Mouse (Mus musculus): ENCODE results near the gene Cd274. TPM values are rescaled to one million over a fixed set of nuclear protein-coding genes. Genes with fewer than 3 reads are reported as not detected.

Cd274 gene
- polyA plus RNA-seq, 1 experiment, result 0.25 TPM

GRCm38 (mm10) chr19:29417188-29417587, 49.9 kb downstream of the Cd274 start:
- Histone ChIP-seq H3ac (ENCODE audit: control insufficient read depth, insufficient read length) (no peak overlapping the region), H3K79me2 (ENCODE audit: control insufficient read depth, insufficient read depth) (no peaks in the 10 kb centered on the region), H3K4me3 (no peak overlapping the region), H3K4me2 (ENCODE audit: low read depth) (no peak overlapping the region), H3K27me3 (ENCODE audit: control insufficient read depth, insufficient read depth, insufficient read length) (peaks cover 5% of the 10 kb centered on the region), H3K36me3 (ENCODE audit: control insufficient read depth, insufficient read depth) (no peaks in the 10 kb centered on the region)
- no peak for TF ChIP-seq MYOD1 (IDR thresholded peaks at IDR 0.05; ENCODE audit: control insufficient read depth in 1 of 3, insufficient read length in 2 of 3, low read depth in 2 of 3)
- TF ChIP-seq MAX (IDR thresholded peaks at IDR 0.05; ENCODE audit: low read depth), result no peak
- no peak for TF ChIP-seq E2F4 (IDR thresholded peaks at IDR 0.05; ENCODE audit: insufficient read depth)
- TF ChIP-seq MYOG (IDR thresholded peaks at IDR 0.05; ENCODE audit: control insufficient read depth in 1 of 3, insufficient read depth in 1 of 3, insufficient read length in 2 of 3, low read depth in 2 of 3), result no peak
- no peak for TF ChIP-seq REST (IDR thresholded peaks at IDR 0.05; ENCODE audit: insufficient read depth, insufficient read length)
- no peak for TF ChIP-seq SRF (IDR thresholded peaks at IDR 0.05; ENCODE audit: control insufficient read depth, insufficient read length, low read depth)
- TF ChIP-seq USF1 (IDR thresholded peaks at IDR 0.05; ENCODE audit: low read depth), result no peak
- no peak for TF ChIP-seq TCF12 (IDR thresholded peaks at IDR 0.05; ENCODE audit: insufficient read depth, poor library complexity, severe bottlenecking)
- TF ChIP-seq POLR2A (IDR thresholded peaks at IDR 0.05; ENCODE audit: insufficient read length, low read depth), result no peak

GRCm38 (mm10) chr19:29417894-29418293, 50.6 kb downstream of the Cd274 start:
- Histone ChIP-seq H3ac (ENCODE audit: control insufficient read depth, insufficient read length) (no peak overlapping the region), H3K79me2 (ENCODE audit: control insufficient read depth, insufficient read depth) (no peaks in the 10 kb centered on the region), H3K36me3 (ENCODE audit: control insufficient read depth, insufficient read depth) (no peaks in the 10 kb centered on the region), H3K4me2 (ENCODE audit: low read depth) (no peak overlapping the region), H3K4me3 (no peak overlapping the region), H3K27me3 (ENCODE audit: control insufficient read depth, insufficient read depth, insufficient read length) (peaks cover 5% of the 10 kb centered on the region)
- TF ChIP-seq SRF (IDR thresholded peaks at IDR 0.05; ENCODE audit: control insufficient read depth, insufficient read length, low read depth) (no peak), POLR2A (IDR thresholded peaks at IDR 0.05; ENCODE audit: insufficient read length, low read depth) (no peak), MYOD1 (IDR thresholded peaks at IDR 0.05; ENCODE audit: control insufficient read depth in 1 of 3, insufficient read length in 2 of 3, low read depth in 2 of 3) (no peak), TCF12 (IDR thresholded peaks at IDR 0.05; ENCODE audit: insufficient read depth, poor library complexity, severe bottlenecking) (no peak), POLR2AphosphoS2 (IDR thresholded peaks at IDR 0.05; ENCODE audit: insufficient read length, low read depth) (no peak), MYOG (IDR thresholded peaks at IDR 0.05; ENCODE audit: control insufficient read depth in 1 of 3, insufficient read depth in 1 of 3, insufficient read length in 2 of 3, low read depth in 2 of 3) (no peak), MAX (IDR thresholded peaks at IDR 0.05; ENCODE audit: low read depth) (no peak), USF1 (IDR thresholded peaks at IDR 0.05; ENCODE audit: low read depth) (no peak), REST (IDR thresholded peaks at IDR 0.05; ENCODE audit: insufficient read depth, insufficient read length) (no peak), TCF3 (IDR thresholded peaks at IDR 0.05; ENCODE audit: insufficient read length, low read depth) (no peak)

- H3K4me3 ChIP-seq, result no peak overlapping the region
- H3K79me2 ChIP-seq (ENCODE audit: control insufficient read depth, insufficient read depth), result no peaks in the 10 kb centered on the region
- TF ChIP-seq MAX (IDR thresholded peaks at IDR 0.05; ENCODE audit: low read depth), result no peak
- TF ChIP-seq REST (IDR thresholded peaks at IDR 0.05; ENCODE audit: insufficient read depth, insufficient read length), result no peak
- TF ChIP-seq TCF3 (IDR thresholded peaks at IDR 0.05; ENCODE audit: insufficient read length, low read depth), result no peak
- TF ChIP-seq MYOD1 (IDR thresholded peaks at IDR 0.05; ENCODE audit: control insufficient read depth in 1 of 3, insufficient read length in 2 of 3, low read depth in 2 of 3), result no peak
- no peak for TF ChIP-seq CEBPB (IDR thresholded peaks at IDR 0.05; ENCODE audit: insufficient read depth, poor library complexity, severe bottlenecking)
- no peak overlapping the region for H3K4me2 ChIP-seq (ENCODE audit: low read depth)
- no peak overlapping the region for H3ac ChIP-seq (ENCODE audit: control insufficient read depth, insufficient read length)
- H3K27me3 ChIP-seq (ENCODE audit: control insufficient read depth, insufficient read depth, insufficient read length), result peaks cover 5% of the 10 kb centered on the region
- no peaks in the 10 kb centered on the region for H3K36me3 ChIP-seq (ENCODE audit: control insufficient read depth, insufficient read depth)
These were observed 51.4 kb downstream of the Cd274 start for GRCm38 (mm10) chr19:29418661-29419115.

GRCm38 (mm10) chr19:29419506-29419905, 52.3 kb downstream of the Cd274 start:
- Histone ChIP-seq H3K4me3 (no peak overlapping the region), H3K79me2 (ENCODE audit: control insufficient read depth, insufficient read depth) (no peaks in the 10 kb centered on the region), H3ac (ENCODE audit: control insufficient read depth, insufficient read length) (no peak overlapping the region), H3K4me2 (ENCODE audit: low read depth) (no peak overlapping the region), H3K36me3 (ENCODE audit: control insufficient read depth, insufficient read depth) (no peaks in the 10 kb centered on the region), H3K27me3 (ENCODE audit: control insufficient read depth, insufficient read depth, insufficient read length) (peaks cover 5% of the 10 kb centered on the region)
- TF ChIP-seq MYOG (IDR thresholded peaks at IDR 0.05; ENCODE audit: control insufficient read depth in 1 of 3, insufficient read depth in 1 of 3, insufficient read length in 2 of 3, low read depth in 2 of 3) (no peak), SRF (IDR thresholded peaks at IDR 0.05; ENCODE audit: control insufficient read depth, insufficient read length, low read depth) (no peak), POLR2AphosphoS2 (IDR thresholded peaks at IDR 0.05; ENCODE audit: insufficient read length, low read depth) (no peak), REST (IDR thresholded peaks at IDR 0.05; ENCODE audit: insufficient read depth, insufficient read length) (no peak), POLR2A (IDR thresholded peaks at IDR 0.05; ENCODE audit: insufficient read length, low read depth) (no peak), TCF12 (IDR thresholded peaks at IDR 0.05; ENCODE audit: insufficient read depth, poor library complexity, severe bottlenecking) (no peak)

- H3K4me3 ChIP-seq, result no peak overlapping the region
- no peaks in the 10 kb centered on the region for H3K79me2 ChIP-seq (ENCODE audit: control insufficient read depth, insufficient read depth)
- H3K4me2 ChIP-seq (ENCODE audit: low read depth), result no peak overlapping the region
- H3ac ChIP-seq (ENCODE audit: control insufficient read depth, insufficient read length), result no peak overlapping the region
- peaks cover 5% of the 10 kb centered on the region for H3K27me3 ChIP-seq (ENCODE audit: control insufficient read depth, insufficient read depth, insufficient read length)
- no peaks in the 10 kb centered on the region for H3K36me3 ChIP-seq (ENCODE audit: control insufficient read depth, insufficient read depth)
- TF ChIP-seq TCF3 (IDR thresholded peaks at IDR 0.05; ENCODE audit: insufficient read length, low read depth), result no peak
These were observed 52.7 kb downstream of the Cd274 start for GRCm38 (mm10) chr19:29419946-29420345.
